Mouse (Mus musculus) adrenal gland, postnatal 25 days (tissue): ENCODE measurements around the gene Ncoa7. TPM values are rescaled to one million over a fixed set of nuclear protein-coding genes. Genes with fewer than 3 reads are reported as not detected.
"Not testable (repeated sequence)": the region's sequence is repeated elsewhere in the genome, so short reads cannot be mapped to it uniquely, and the experiment has no call there.

ENCODE experiments used
- DNase-seq: peaks from one replicate; pipeline ENCODE4 v3.0.0; 2021; ENCODE audit warnings: mixed read lengths
- total RNA-seq: library from RNA; stranded (reverse); gene quantifications from 2 replicates; pipeline ENCODE4 v1.2.3, GENCODE M21; 2021

Gene Ncoa7
- total RNA-seq, 1 experiment from 2014 or later = 42.0 TPM

DNA sequence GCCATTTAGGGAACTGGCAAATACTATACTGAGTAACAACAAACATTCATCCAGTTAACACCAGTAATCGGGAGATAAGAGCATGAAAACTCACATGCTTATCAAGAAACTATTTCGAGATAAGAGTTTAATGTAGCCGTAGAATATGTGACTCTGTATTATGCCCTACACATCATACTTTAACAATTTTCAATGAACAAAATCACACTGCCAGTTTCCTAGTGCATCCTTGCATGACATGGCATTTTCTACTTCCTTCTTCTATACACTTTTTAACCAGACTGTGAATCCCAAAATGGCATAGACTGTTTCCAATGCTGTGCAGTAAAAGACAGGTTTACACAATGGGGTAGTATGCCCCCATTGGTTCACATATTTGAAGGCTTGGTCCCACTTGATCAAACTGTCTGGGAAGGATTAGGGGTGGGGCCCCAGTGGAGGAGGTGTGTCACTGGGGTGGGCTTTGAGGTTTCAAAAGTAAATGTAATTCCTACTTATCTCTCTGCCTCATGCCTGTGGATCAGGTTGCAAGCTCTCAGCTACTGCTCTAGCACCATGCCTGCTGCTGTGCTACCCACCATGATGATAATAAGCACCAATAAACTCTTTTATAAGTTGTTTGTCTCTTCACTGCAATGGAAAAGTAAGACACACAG lies 15.3 kb downstream of the Ncoa7 start:
- no peak for DNase-seq

DNA sequence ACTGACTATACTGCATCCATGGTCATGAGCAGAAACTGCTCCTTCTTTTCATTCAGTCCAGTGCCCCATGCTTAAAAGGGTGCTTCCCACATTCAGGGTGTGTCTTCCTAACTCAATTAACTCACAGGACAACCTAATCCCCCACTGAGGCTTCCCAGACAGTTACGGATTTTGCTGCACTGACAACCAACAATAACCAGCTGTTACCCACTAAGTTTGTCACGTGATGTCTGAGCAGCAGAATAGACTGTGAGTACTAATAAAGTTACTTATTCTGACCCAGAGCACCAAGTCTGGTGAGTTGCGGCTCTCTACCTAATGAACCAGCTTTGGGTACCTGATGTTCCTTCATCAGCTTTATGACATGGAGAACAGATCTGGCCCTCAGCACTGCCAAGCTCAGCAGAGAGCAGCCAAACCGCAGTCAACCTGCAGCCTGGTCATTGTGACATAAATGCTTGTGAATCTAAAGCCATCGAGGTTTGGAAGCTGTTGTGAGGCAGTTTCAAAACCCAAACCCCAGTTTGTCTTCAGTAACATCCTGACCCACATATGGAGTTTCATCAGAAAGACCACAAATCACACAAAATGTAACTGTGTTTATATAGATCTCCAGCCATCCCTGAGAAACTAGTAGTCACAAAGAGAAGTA lies 16.9 kb downstream of the Ncoa7 start:
- no peak for DNase-seq

DNA sequence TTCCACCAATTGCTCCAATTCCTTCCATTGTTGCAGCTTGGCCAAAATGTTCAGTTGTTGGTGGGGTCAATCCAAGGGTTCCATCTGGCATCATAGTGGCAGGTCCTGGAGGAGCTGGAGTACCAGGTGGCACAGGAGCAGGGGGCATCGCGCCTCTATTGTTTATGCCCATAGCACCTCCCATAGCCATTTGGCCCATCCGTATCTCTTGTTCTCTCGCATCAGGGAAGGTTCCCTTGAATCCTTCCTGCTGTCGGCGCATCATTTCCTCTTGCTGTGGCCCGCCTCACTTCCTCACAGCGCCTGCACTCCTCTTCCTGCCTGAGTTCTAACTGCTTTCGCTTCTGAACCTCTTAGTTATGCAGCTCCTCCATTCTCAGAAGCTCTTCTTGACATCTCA lies 22.2 kb downstream of the Ncoa7 start:
- not testable (repeated sequence) for DNase-seq

DNA sequence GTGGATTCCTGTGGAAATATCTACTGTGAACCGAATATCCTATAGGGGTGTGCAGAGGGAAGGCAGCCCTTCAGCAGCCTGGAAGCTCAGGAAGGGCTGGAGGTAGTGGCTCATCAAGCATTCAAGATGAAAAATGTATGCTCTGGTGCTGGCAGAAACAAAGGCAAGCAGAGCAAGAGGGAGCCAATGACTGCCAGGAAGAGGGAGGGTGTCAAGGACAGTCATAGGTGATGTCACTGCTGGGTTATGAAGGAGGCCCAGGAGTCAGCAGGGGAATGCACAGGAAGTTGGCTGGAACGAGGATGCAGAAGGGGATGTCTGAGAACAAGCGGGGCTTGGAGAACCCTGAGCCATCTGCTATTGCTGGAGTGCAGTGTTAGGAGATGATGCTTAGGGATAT lies 24.9 kb downstream of the Ncoa7 start:
- DNase-seq = peak; percentile 31

DNA sequence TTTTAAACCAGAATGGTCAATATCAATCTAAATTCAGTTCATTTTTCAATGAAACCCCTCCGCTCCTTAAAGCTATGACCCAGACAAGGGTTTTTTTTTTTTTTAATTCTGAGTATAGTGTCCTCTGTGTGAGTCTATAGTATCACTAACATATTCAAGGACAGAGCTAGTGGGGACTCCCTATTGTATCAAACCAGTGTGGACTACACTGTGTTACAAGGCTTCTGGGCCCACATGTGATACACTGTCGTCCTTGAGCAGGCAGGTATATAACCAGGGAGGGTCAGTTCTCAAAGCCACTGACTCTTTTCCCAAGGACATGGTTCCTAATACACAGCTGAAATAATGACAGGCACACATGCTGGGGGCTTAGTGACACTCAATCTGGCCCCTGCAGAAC lies 27.1 kb downstream of the Ncoa7 start:
- no peak for DNase-seq

DNA sequence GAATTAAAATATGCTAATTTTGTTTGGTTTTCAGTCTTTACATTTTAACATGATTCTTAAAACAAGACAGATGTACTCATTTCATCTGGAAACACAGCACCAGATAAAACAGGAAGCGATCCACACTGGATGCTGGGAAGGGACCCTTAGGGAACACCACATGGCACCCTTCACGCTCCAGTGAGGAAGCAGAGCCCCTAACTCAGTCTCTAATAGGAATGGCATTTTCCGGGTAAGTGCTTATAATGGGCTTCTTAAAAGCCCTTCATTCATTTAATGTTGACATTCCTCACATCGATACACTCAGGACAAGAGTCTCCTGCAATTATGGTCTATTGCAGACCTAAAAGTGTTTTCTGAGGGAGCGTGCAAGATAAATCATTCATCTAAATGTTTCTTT lies 27.6 kb downstream of the Ncoa7 start:
- DNase-seq = no peak

DNA sequence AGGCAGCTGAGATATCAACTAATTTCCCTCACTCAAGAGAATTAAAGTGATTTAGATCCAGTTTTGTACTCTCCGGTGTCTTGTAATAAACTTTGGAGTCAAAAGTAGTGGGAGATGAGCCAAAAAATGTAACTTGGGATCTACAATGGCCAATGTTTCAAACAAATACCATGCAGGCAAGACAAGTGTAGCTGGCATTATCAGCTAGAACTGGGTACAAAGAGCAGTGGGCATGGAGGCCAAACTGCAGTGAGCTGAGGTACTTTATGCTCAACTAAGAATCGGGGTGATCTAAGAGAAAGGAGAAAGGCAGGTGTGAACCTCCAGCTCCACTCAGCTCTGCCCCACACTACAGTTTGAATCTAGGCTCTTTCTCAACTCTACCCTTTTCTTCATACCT lies 28.7 kb downstream of the Ncoa7 start:
- DNase-seq = no peak

DNA sequence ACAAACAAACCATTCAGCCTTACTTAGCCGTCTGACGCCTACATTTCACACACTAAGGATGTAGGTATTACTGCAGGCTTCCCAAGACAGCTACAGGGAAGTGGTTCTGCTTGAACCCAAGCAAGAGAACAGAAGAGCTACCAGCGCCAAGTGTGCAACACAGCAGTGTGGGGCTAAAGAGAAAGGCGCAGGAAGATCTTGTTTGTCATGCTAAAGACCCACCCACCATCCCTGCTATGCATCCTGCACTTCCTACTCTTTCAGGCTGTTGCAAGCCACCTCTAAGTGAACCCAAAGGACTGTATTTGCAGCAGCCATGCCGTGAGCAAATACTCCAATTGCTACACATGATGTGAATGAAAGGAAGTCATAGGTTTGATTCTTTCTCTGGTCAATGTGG lies 29.9 kb downstream of the Ncoa7 start:
- no peak for DNase-seq

DNA sequence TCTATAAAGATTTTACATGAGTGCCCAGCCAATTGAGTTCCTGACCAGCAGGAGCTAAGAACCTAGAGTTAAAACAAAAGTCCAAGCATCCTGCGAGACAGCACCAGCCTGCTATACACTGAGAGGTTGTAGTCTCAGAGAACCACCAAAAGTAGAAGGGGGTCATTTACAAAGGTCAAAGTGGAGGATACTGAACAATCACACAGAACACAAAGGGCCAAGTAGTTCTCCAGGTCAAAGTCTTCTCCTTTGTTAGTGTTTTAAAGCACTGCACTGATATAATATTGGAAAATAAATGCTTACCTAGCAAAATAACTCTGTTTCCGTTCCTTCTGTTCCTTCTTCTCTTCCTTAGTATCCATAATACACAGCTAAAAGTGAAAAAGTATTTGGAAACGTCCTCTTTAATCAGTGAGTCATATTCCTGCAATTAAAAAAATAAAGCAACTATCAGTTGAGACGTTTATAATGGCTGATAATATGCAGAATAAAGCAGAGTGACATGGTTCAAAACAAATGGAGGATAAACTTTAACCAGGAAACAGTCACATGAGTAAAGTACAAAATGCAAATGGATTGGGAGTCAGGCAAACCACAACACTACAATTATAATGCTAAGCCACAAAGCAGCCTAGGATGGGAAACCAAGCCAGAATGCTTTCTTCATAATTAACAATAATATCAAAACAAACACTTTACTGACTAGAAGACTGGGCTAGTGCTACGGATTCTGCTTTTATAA lies 31.5 kb downstream of the Ncoa7 start:
- DNase-seq = no peak

DNA sequence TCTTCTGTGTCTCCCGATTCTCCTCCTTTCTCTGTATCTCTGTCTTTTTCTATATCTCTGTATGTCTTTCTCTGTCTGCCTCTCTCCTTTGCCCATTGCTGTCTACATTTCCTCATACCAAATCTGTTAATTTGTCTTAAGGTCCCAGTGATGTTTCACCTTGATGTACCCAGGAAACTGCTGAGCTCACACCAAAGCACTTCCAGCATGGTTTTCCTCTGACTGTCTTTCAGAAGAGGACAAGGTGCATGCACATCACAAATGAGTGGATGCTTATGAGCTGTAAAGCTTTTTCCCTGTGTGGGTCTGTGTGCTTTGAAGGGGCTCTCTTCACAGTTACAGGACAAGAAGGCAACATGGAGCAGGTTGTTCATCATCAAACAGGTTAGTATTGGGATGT lies 34.3 kb downstream of the Ncoa7 start:
- DNase-seq = no peak

DNA sequence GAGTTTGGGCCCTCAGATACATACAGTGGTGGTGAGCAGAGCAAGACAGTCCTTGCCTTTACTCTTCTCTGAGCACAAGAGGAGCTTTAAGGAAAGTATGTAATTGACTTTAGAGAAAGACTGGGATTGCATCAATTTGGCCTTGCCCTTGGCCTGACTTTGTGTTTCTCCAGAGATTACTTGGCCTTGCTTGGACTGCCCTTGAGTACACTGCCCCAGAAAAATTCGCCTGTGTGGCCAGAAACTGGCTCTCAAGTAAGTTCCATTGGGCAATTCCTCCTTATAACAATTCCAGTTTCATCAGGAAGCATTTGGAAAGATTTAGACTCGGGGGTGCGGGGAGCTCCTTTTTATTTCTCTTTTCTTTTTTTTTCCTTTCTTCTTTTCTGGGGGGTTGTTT lies 34.9 kb downstream of the Ncoa7 start:
- DNase-seq = no peak

DNA sequence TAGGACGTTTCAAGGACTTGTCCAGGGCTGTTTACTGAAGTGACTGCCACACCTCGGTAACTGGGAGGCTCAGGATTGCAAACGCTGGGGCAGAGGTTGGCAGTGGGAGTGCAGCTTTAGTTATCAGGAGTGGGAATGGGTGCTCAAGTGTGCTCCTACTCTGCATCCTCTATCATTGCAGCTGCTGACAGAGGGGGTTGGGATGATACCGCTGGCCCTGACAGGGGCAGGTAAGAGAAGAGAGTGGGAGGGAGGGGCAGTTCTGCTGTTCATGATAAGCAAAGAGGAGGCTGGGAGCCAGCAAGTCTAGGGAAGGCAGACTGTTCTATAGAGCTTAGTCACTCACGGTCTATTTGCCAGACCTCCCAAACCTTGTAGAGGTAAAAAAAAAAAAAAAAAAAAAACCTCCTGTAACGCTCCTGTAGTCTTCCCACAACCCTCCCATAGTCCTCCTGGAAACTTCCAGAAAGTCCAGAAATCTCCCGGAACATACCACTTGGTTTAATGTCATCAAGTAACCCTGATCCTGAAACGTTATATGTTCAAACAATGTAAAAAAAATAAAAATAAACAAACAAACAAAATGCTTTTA lies 39.9 kb downstream of the Ncoa7 start:
- no peak for DNase-seq

DNA sequence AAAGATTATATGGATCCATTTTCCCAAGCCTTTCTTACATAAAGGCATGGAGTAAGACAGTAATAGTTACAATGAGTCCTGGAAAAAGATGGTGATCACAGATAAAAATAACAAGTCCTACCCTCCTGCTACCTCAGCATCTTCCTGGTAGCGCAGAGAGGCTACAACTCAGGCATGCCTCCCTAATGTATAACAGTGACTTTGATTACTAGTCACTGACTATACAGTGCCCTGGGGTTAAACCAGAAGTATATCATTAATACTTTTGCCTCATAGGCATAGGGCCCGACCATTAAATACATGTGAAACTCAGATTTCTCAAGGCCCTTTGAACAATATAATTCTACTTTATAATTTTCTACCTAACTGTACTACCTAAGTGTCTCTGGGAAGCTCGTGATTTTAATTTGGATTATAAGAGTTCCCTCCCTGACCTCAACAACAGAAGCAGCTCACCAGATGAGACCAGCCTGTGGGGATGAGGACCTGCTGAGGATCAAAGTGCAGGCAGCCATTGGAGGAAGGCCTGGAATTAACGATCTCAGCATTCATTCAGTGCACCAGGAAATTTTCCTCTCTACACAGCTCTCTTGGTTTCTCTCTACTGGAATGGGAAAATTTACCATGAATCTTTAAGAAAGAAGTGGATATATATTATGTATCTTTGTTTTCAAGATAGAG lies 40.7 kb downstream of the Ncoa7 start:
- DNase-seq = no peak

DNA sequence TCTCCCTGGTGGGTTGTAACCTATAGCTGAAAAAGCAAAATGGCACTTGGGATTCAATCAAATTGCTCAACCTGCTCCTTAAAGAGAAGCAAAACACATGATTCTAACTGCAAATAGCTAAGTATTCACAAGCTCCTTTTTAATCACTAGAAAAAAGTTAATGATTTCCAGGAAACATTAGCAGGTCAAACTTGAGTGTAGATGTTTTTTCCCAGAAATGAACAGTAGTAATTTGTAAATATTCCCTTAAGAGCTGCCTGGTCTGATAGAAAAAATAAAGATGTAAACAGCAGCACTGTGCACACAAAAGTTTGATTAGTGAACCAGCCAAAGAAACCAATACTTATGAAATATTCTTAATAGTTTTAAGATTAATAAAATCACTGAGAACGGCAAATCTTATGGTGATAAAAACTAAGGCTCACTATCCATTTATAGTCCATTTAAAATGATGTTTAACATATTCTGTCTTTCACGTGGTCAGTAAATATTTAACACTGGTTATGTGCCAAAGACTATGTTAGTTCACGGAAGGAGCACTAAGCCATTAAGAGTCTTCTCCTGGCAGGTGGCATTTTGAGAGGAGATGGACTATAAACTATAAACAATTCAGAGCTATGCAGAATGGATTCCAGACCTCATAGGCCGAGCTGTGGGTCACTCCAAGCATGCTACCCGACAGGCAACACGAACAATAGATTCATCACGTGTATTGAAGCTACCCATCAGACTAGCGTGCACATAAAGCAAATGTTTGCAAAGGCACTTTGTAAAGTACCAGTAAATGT lies 43.6 kb downstream of the Ncoa7 start:
- no peak for DNase-seq

DNA sequence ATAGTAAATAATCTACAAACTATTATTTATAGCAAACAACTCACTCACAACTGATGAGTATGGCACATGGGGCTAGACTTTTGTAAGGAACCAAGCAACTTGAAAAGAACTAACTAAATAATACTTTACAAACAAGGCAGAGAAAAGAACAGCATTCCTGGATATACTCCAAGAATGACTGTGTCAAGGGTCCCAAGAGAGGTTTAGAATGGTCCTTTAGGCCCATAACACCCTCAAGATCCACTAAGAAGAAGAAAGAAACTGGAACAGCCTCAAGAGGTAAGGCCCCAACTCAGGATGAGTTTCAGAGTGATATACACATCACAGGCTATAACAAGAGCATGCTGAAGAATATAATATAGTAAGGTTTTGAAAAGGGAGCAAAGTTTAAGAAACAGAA lies 47.1 kb downstream of the Ncoa7 start:
- no peak for DNase-seq

DNA sequence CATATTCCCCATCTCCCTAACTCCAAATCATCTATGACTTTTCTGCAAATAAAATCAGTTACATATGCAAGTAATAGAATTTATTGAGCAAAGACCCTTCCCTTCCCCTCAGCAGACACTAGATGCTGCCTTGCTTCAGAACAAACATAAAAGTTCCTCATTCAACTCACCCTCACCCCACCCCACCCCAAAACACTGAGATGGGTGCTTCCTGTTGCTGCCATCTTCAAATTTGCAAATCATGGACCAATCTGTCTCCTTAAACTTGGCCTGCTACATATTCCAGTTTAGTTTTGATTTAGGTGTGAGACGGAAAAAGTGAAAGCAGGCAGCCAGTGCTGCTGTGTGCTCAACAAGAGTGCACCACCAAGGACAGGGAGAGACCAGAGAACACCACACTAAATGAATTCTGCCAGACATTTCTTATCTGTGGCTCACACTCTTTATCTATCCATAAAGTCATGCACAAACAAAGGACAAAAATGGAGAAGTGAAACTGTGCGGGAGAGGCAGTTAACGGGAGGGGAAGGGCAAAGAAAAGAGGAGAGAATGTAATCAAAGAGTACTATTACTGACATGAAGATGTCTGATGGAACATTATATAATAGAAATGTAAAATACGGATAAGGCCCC lies 48.2 kb downstream of the Ncoa7 start:
- no peak for DNase-seq

DNA sequence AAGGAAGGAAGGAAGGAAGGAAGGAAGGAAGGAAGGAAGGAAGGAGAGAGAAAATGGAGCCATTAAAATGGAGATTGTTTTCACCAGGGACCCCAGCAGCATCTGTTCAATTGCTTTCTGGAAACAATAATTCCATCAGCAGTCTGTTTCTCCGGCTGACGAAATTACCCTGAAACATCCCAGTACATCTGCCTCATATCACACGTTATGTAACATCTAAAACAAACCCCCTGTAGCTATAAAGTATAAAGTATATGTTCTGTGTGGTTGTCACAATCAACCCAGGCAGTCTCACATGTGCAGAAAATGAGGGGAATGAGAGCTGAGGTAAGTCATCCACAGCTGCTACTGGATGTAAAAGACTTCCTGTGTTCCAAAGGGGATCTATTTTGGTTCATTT lies 49.0 kb downstream of the Ncoa7 start:
- no peak for DNase-seq

DNA sequence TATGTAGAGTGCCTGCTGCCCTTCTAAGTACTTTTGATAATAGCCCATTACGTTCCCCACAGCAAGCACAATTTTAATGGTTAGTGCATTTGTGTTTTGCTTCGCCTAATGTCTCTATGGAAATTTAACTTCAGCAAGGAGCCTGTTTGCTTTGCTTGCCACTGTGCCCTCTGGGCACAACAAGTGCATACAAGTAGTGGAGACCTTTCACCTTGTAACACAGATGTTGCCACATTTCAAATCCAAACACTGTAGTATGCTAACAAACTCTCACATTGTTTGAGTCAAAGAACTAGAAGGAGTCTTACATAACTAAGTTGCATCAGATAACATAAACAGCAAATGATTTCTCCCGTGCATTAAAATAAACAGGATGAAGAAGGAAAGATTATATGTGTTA lies 50.6 kb downstream of the Ncoa7 start:
- no peak for DNase-seq

DNA sequence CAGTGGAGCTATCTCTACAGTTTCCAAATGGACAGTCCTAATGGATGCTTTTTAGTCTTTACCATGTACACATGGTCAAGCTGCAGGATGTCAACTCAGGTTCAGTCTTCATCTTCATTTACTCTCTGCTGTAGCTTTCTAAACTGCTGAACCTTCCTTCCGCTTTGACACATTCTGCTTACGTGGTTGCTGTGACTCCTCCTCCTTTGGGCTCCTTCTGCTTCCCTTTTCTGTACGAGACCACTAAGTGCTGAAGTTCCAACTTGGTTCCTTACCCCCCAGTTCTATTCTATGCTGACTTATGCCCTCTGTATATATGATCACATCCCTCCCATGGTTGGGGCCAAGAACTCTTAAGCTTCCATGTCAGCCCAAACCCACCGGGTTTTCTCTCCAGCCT lies 51.5 kb downstream of the Ncoa7 start:
- no peak for DNase-seq

DNA sequence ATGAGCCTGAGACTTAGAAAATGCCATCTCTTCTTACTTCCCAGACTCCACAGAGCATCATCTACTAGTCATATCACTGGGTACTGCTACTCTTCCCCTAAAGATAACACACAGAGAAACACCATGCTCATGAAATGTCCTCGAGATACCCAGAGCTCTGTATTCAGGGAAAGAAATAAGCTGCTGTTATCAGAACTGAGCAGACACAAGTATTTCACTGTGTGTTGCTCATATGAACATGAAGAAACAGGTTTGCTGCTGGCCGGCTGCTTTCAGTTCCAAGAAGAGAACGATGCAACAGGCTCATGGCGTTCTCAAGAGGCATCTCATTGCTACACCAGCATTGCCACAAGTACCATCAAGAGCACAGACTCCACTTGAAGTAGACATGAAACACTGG lies 53.3 kb downstream of the Ncoa7 start:
- no peak for DNase-seq

DNA sequence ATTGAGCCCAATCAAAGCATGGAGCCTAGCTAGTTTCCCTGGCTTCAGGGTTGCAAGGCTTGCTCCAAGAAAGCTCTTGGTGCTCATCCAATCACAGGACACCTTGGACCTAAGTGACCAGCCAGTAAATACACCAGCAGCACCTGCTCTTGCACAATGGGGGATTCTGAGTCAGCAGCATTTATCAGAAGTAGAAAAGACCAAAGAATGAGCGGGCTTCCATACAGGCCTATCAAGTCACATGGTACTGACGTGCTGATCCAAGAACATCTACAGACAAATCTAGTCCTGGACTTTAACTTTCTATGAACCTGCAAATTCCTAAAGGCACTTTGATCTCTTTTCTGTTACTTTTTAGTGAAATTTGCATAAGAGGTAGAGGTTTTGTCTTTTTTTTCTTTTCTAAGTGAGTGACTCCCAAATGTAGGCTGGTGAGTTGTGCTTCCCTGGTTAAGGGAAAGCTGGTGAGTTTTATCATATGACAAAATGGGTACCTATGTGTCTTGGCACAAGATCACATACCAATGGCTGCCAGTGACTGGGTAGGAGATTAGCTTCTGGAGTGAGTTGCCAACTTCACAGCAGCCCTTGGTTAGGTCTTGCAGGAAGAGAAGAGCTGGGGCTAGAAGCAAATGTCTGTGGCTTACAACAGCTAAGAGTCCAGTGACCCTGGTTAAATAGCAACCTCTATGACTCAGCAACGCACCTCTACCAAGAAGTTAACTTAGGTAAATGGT lies 57.7 kb downstream of the Ncoa7 start:
- no peak for DNase-seq
